Mouse (Mus musculus) urinary bladder, postnatal 25 days (tissue): ENCODE measurements at regions not wholly inside any gene's neighbourhood (a gene's known extent, or its start where the extent isn't known, plus 50 kb on each side); places are given as distances from the start of the nearest gene placed in this dataset.

Experiments used
- DNase-seq: peaks from one replicate; pipeline ENCODE4 v3.0.0; 2022; ENCODE audit warnings: low spot score

- DNase-seq = no peak
These were observed 79.6 kb downstream of the Zfp36l2 start for GRCm38 (mm10) chr17:84107946-84108686.

GRCm38 (mm10) chr17:84107497-84107896 is 80.2 kb downstream of the Zfp36l2 start:
- DNase-seq = no peak

GRCm38 (mm10) chr17:84104242-84104641 is 83.5 kb downstream of the Zfp36l2 start:
- no peak for DNase-seq

- no peak for DNase-seq
These were observed 84.4 kb downstream of the Zfp36l2 start for GRCm38 (mm10) chr17:84103344-84103743.

GRCm38 (mm10) chr17:84101652-84102051 is 86.1 kb downstream of the Zfp36l2 start:
- no peak for DNase-seq

- no peak for DNase-seq
These were observed 87.2 kb downstream of the Zfp36l2 start for GRCm38 (mm10) chr17:84100523-84100922.

GRCm38 (mm10) chr17:84099737-84100136 is 88.0 kb downstream of the Zfp36l2 start:
- DNase-seq = no peak

GRCm38 (mm10) chr17:84097871-84098430 is 89.8 kb downstream of the Zfp36l2 start:
- no peak for DNase-seq

- no peak for DNase-seq
These were observed 90.5 kb downstream of the Zfp36l2 start for GRCm38 (mm10) chr17:84097286-84097685.

- DNase-seq = no peak
These were observed 91.1 kb downstream of the Zfp36l2 start for GRCm38 (mm10) chr17:84096345-84097260.

- no peak for DNase-seq
These were observed 91.9 kb downstream of the Zfp36l2 start for GRCm38 (mm10) chr17:84095829-84096228.

GRCm38 (mm10) chr17:84095089-84095488 is 92.7 kb downstream of the Zfp36l2 start:
- DNase-seq = no peak

GRCm38 (mm10) chr17:84086394-84086793 is 101.4 kb downstream of the Zfp36l2 start:
- DNase-seq = no peak

- DNase-seq = peak; percentile 51
These were observed 102.0 kb downstream of the Zfp36l2 start for GRCm38 (mm10) chr17:84085721-84086120.

GRCm38 (mm10) chr17:84085232-84085631 is 102.5 kb downstream of the Zfp36l2 start:
- DNase-seq = no peak

GRCm38 (mm10) chr17:84083307-84084263 is 104.2 kb downstream of the Zfp36l2 start:
- peak; percentile 46 for DNase-seq

- DNase-seq = no peak
These were observed 105.2 kb downstream of the Zfp36l2 start for GRCm38 (mm10) chr17:84082571-84082970.

GRCm38 (mm10) chr17:84081751-84082352 is 105.9 kb downstream of the Zfp36l2 start:
- peak; percentile 48 for DNase-seq

- DNase-seq = no peak
These were observed 112.4 kb downstream of the Zfp36l2 start for GRCm38 (mm10) chr17:84075081-84075938.
